Mouse (Mus musculus): ENCODE results near the gene Olfr1148. TPM values are rescaled to one million over a fixed set of nuclear protein-coding genes. Genes with fewer than 3 reads are reported as not detected.

The Olfr1148 gene
- not detected in 2 replicates for polyA plus RNA-seq (2012; rRNA removed; ENCODE audit: low replicate concordance)

GRCm38 (mm10) chr2:87830233-87830632 is at the start of gene Olfr1148:
Olfr1148 (plus strand) TSS chr2:87830533.

DNA sequence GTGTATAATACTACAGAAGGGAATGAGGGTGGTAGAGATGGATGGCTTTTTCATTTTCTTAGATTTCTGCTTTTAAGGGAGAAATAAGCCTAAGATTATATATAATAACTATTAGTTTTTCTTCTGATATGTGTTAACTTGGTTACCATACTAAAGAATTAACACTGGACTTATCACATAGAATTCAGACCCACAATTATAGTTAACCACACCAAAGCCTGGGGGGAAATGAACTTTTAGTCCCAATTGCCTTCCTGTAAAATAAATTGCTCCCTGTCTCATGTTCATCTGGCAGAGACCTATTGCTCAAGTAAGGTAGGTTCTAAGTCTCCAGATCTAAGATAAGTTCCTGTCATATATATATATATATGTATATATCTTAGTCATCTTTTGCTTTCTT is 30.0 kb upstream of the Olfr1148 start, which contains the start of gene Olfr1143:
Gene Olfr1143 (plus strand): TSS at position 301 of the 400 bp plus-strand sequence.

DNA sequence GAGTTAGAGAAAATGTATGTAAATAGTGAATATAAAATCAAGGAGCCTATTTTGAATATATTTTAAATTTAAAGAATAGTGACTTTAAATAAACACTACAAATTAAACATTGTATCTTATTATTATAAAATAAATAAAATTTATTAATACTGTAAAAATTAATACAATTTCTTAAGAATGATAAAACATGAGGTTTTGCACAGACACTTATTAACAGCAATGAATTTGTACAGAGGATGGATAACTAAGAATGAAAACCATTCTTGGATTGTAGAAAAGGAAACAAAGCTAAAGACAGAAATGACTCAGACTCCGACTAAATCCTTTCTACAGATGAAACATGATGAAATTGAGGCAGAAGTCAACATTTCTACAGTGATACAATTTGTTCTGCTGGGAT is 20.8 kb upstream of the Olfr1148 start, which contains the start of gene Olfr1145:
Gene Olfr1145 (plus strand): TSS at position 301 of the 400 bp plus-strand sequence.

GRCm38 (mm10) chr2:87843693-87844092 is 13.4 kb downstream of the Olfr1148 start, which contains the start of gene Olfr1150-ps1:
Olfr1150-ps1 (plus strand) TSS chr2:87843993.

GRCm38 (mm10) chr2:87855562-87855961 is 25.2 kb downstream of the Olfr1148 start, which contains the start of gene Olfr1151:
Olfr1151 (plus strand) TSS chr2:87855862.

GRCm38 (mm10) chr2:87866192-87866591 is 35.9 kb downstream of the Olfr1148 start, which contains the start of gene Olfr1152:
Olfr1152 (plus strand) TSS chr2:87866492.

Other genes starting within 250 kb of the Olfr1148 start
- gene Olfr1130, start 224.3 kb upstream of the Olfr1148 start, polyA plus RNA-seq (2012; rRNA removed; ENCODE audit: low replicate concordance): not detected in 2 replicates
- not detected in 2 replicates for gene Olfr1131, start 203.4 kb upstream of the Olfr1148 start, polyA plus RNA-seq (2012; rRNA removed; ENCODE audit: low replicate concordance)
- gene Olfr1132, start 193.0 kb upstream of the Olfr1148 start, polyA plus RNA-seq (2012; rRNA removed; ENCODE audit: low replicate concordance): not detected in 2 replicates
- not detected in 2 replicates for gene Olfr1133, start 183.2 kb upstream of the Olfr1148 start, polyA plus RNA-seq (2012; rRNA removed; ENCODE audit: low replicate concordance)
- gene Olfr1134, start 172.1 kb upstream of the Olfr1148 start, polyA plus RNA-seq (2012; rRNA removed; ENCODE audit: low replicate concordance): not detected in 2 replicates
- not detected in 2 replicates for gene Olfr1135, start 156.9 kb upstream of the Olfr1148 start, polyA plus RNA-seq (2012; rRNA removed; ENCODE audit: low replicate concordance)
- not detected in 2 replicates for gene Olfr1136, start 136.6 kb upstream of the Olfr1148 start, polyA plus RNA-seq (2012; rRNA removed; ENCODE audit: low replicate concordance)
- not detected in 2 replicates for gene Olfr1137, start 117.4 kb upstream of the Olfr1148 start, polyA plus RNA-seq (2012; rRNA removed; ENCODE audit: low replicate concordance)
- not detected in 2 replicates for gene Olfr1138, start 90.6 kb upstream of the Olfr1148 start, polyA plus RNA-seq (2012; rRNA removed; ENCODE audit: low replicate concordance)
- gene Olfr1140, start 86.8 kb upstream of the Olfr1148 start, polyA plus RNA-seq (2012; rRNA removed; ENCODE audit: low replicate concordance): not detected in 2 replicates
- gene Olfr1141, start 76.5 kb upstream of the Olfr1148 start, polyA plus RNA-seq (2012; rRNA removed; ENCODE audit: low replicate concordance): not detected in 2 replicates
- gene Olfr152, start 51.0 kb upstream of the Olfr1148 start, polyA plus RNA-seq (2012; rRNA removed; ENCODE audit: low replicate concordance): not detected in 2 replicates
- not detected in 2 replicates for gene Olfr1143, start 29.9 kb upstream of the Olfr1148 start, polyA plus RNA-seq (2012; rRNA removed; ENCODE audit: low replicate concordance)
- gene Olfr1145, start 20.7 kb upstream of the Olfr1148 start, polyA plus RNA-seq (2012; rRNA removed; ENCODE audit: low replicate concordance): not detected in 2 replicates
- gene Olfr1150-ps1, start 13.5 kb downstream of the Olfr1148 start, polyA plus RNA-seq (2012; rRNA removed; ENCODE audit: low replicate concordance): not detected in 2 replicates
- not detected in 2 replicates for gene Olfr1151, start 25.3 kb downstream of the Olfr1148 start, polyA plus RNA-seq (2012; rRNA removed; ENCODE audit: low replicate concordance)
- not detected in 2 replicates for gene Olfr1152, start 36.0 kb downstream of the Olfr1148 start, polyA plus RNA-seq (2012; rRNA removed; ENCODE audit: low replicate concordance)
- gene Olfr1153, start 64.4 kb downstream of the Olfr1148 start, polyA plus RNA-seq (2012; rRNA removed; ENCODE audit: low replicate concordance): not detected in 2 replicates
- not detected in 2 replicates for gene Olfr1154, start 74.6 kb downstream of the Olfr1148 start, polyA plus RNA-seq (2012; rRNA removed; ENCODE audit: low replicate concordance)
- not detected in 2 replicates for gene Olfr1155, start 114.6 kb downstream of the Olfr1148 start, polyA plus RNA-seq (2012; rRNA removed; ENCODE audit: low replicate concordance)
- not detected in 2 replicates for gene Olfr1156, start 122.6 kb downstream of the Olfr1148 start, polyA plus RNA-seq (2012; rRNA removed; ENCODE audit: low replicate concordance)
- not detected in 2 replicates for gene Olfr1157, start 137.8 kb downstream of the Olfr1148 start, polyA plus RNA-seq (2012; rRNA removed; ENCODE audit: low replicate concordance)
- not detected in 2 replicates for gene Olfr74, start 144.1 kb downstream of the Olfr1148 start, polyA plus RNA-seq (2012; rRNA removed; ENCODE audit: low replicate concordance)
- gene Olfr1158, start 159.6 kb downstream of the Olfr1148 start, polyA plus RNA-seq (2012; rRNA removed; ENCODE audit: low replicate concordance): not detected in 2 replicates
- not detected in 2 replicates for gene Olfr1160, start 177.7 kb downstream of the Olfr1148 start, polyA plus RNA-seq (2012; rRNA removed; ENCODE audit: low replicate concordance)
- gene Olfr1161, start 192.2 kb downstream of the Olfr1148 start, polyA plus RNA-seq (2012; rRNA removed; ENCODE audit: low replicate concordance): not detected in 2 replicates
- not detected in 2 replicates for gene Olfr73, start 207.2 kb downstream of the Olfr1148 start, polyA plus RNA-seq (2012; rRNA removed; ENCODE audit: low replicate concordance)
- gene Olfr1162, start 220.6 kb downstream of the Olfr1148 start, polyA plus RNA-seq (2012; rRNA removed; ENCODE audit: low replicate concordance): not detected in 2 replicates
- not detected in 2 replicates for gene Olfr1163, start 241.3 kb downstream of the Olfr1148 start, polyA plus RNA-seq (2012; rRNA removed; ENCODE audit: low replicate concordance)